Mouse (Mus musculus) CD8-positive naive resting alpha-beta T cell, adult 57 days (primary cell): ENCODE results near the gene Mpg. TPM values are rescaled to one million over a fixed set of nuclear protein-coding genes. Genes with fewer than 3 reads are reported as not detected.

Source experiments
- total RNA-seq: library from RNA; stranded (reverse); gene quantifications from one replicate; pipeline ENCODE4 v1.2.4, GENCODE M21; 2023

Gene Mpg
- total RNA-seq, result 26.3 TPM

DNA sequence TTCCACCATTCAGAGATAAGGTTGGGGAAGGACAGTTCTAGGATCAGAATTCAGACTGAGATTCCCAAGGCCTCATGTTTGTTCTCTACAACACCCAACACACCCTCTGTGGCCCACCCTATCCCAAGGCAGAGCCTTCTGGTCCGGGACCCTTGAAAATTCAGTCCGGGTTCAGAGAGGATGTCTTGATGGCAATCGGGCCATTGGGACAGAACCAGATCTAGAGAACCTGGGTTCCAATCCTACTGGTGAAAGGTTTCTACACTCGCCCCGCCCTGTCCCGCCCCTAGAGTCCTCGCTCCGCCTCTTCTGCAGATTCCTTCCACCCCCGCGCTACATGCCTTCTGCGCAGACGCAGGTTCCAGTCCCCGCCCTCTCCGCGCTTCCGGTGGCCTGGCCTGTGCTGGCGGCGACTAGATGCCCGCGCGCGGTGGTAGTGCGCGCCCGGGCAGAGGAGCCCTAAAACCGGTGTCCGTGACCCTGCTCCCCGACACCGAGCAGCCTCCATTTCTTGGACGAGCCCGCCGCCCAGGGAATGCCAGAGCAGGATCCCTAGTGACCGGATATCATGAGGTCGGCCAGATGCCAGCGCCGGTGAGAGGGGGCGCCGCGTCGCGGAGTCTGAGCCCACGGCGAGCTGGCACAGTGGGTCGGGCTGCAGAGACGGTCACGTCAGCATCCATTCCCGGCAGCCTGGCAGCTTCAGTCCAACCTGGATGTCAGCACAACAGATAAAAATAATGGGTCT lies at the start of gene Mpg:
TSS of gene Mpg (plus strand) at position 382 of the 748 bp plus-strand sequence.

DNA sequence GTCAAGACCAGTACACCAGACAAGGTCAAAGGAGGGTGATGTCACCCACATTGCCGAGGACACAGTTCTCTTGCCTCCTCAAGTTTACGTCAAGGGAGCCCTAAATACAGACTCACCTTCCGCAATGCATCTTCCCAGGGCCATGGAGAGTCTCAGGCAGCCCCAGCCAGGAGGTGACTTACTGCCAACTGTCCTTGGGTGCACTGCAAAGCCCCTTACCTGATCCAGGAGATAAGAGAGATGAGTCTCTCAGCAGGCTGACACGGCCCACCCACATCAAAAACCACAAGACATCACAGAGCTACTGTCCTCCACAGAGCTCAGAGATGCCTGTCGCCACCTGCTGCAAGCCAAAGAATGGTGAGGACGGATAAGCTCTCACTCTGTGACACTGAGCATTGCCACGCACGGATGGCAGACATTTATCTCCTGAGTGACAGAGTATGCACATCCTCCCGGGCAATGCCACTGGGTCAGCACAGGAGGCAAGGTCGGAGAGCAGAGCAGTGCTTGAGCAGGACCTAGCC lies 26.2 kb upstream of the Mpg start, which contains the start of gene Il9r:
TSS of gene Il9r (minus strand) at position 205 of the 527 bp plus-strand sequence.

DNA sequence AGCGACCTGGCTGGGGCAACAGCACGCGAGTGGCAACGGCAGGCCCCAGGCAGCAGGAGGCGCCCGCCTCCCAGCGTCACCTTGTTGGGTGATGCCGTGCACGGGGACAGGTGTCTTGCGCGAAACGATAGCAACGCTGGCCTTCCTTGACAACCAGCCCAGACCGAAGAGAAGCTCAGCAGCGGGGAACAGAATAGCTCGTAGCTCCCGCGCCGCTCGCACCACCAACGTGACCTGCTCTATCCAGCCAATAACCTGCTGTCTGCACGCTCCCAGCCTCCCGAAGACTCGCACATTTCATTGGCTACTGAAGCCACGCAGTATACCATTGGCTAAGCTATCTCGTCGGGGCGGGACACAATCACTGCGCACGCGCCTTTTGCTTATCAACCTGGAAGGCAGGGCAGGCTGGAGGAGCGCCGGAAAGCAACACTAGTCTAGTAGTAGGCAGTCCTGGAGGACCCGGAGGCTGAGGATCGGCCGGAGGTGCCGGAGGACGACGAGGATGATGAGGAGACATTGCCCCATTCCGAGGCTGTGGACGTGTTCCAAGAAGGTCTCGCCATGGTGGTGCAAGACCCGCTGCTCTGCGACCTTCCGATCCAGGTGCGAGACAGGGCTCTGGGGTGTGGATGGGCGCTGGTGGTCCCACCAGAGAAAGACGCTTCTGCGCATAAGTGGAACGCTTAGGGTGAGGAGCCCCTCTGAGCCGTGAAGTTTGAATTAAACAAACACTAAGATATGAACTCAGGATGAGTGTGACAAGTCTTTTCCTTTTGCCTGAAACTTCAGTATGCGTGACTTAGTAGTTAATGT lies 21.0 kb upstream of the Mpg start, which contains the start of gene Snrnp25:
TSS of gene Snrnp25 (plus strand) at position 358 of the 816 bp plus-strand sequence.

DNA sequence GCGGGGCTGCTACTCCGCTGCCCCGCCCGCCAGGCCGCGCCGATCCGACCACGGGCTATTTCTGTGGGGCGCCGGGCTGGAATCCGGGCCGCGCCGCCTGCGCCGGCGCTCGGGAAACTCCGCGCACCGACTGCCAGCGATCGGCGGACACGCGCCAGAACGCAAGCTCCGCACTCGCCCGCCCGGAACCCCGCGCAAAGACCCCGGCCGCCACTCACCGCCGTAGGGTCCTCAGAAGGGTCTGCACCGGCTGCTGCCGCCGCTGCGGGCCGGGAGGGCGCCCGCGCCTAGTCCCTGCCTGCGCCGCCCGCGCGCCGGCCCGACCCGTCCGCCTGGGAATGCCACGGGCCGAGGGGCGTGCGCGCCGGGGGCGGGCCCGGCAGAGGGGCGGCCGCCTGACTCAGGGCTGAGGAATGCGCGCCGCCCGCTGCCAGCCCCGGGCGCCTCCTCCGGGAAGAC lies 4.3 kb upstream of the Mpg start, which contains the start of gene Rhbdf1:
TSS of gene Rhbdf1 (minus strand) at position 350 of the 459 bp plus-strand sequence.

DNA sequence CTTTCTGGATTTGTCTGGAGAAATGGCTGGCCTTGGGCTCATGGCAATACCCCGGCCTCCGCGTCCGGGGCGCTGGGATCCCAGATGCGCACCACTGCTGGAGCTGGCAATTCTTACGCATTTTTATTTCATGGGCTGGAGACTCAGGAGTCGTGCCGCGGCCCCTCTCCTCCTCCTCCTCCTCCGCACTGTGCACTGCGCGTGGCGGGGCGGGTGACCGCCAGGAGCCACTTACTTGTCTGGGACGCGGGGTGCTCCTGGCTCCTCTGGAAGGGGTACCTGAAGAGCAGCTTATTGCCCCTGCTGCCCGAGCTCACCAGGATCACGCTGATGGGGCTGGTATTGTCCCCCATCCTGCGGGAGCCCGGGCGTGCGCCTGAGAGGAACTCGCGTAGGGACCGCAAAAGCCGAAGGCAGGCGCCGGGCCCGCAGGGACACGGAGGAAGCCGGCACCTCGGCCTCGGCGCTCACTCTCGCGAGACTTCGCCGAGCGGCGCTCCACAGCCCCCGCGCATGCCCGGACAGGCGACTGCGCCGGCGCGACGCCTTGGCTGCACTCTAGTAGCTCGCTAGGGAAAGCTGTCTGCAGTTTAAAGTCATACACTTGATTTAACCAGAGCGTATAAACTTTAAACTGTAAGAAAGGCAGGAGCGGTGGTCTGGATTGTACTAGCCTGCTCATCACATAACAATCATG lies 41.0 kb downstream of the Mpg start, which contains the start of gene Nprl3:
TSS of gene Nprl3 (minus strand) at position 520 of the 697 bp plus-strand sequence.

DNA sequence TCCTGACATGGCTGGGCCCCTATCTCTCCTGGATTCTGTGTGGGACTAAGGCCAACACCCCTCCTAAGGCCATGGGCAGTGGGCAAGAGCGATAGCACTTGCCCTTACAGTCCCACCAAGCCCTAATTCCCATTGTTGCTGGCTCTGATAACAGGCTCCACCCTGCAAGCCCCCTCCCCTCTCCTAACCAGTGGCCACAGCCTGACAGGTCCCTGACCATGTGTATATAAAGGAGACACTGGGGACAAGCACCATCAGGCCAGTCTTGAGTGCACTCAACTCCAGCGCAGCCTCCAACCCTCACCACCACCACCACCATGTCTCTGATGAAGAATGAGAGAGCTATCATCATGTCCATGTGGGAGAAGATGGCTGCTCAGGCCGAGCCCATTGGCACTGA lies 50.0 kb downstream of the Mpg start, which contains the start of gene Hba-x:
TSS of gene Hba-x (plus strand) at position 54 of the 400 bp plus-strand sequence.

Other genes starting within 250 kb of the Mpg start
- gene Nsg2, start 226.0 kb upstream of the Mpg start, total RNA-seq, result 102 TPM
- 3.6 TPM for gene Il9r, start 26.2 kb upstream of the Mpg start, total RNA-seq
- 11.9 TPM for gene Snrnp25, start 21.1 kb upstream of the Mpg start, total RNA-seq
- gene Rhbdf1, start 4.2 kb upstream of the Mpg start, total RNA-seq, result 1.6 TPM
- gene Nprl3, start 41.2 kb downstream of the Mpg start, total RNA-seq, result 58.9 TPM
- not detected for gene Hba-x, start 49.9 kb downstream of the Mpg start, total RNA-seq
- 2,526 TPM for gene Hba-a1, start 57.0 kb downstream of the Mpg start, total RNA-seq
- not detected for gene Hbq1b, start 60.5 kb downstream of the Mpg start, total RNA-seq
- gene Hba-a2, start 70.0 kb downstream of the Mpg start, total RNA-seq, result 1,657 TPM
- not detected for gene Hbq1a, start 73.6 kb downstream of the Mpg start, total RNA-seq
- 0.12 TPM for gene Sh3pxd2b, start 121.3 kb downstream of the Mpg start, total RNA-seq
- gene Ubtd2, start 228.9 kb downstream of the Mpg start, total RNA-seq, result 4.9 TPM